Mouse (Mus musculus): Measurements from ENCODE around the gene Bzw1. TPM values are rescaled to one million over a fixed set of nuclear protein-coding genes. Genes with fewer than 3 reads are reported as not detected.

Bzw1 gene
- polyA plus RNA-seq (2014; fragmentation: Nextera tagmentation; extraction: Ambion mirVana) = 545 and 568 TPM in 2 replicates

- Histone ChIP-seq H3K4me3 (ENCODE audit: low read depth, low read length) (peak within 1 kb of the TSS; percentile 94), H3K36me3 (ENCODE audit: control insufficient read depth, insufficient read depth, low read length) (peaks cover 10% of the 10 kb centered on the region), H3K9me3 (ENCODE audit: control insufficient read depth, low read length) (no peaks in the 10 kb centered on the region), H3K27ac (ENCODE audit: low read depth, low read length) (peak within 1 kb of the TSS; percentile 95), H3K27me3 (ENCODE audit: control insufficient read depth, insufficient read depth, low read length) (no peaks in the 10 kb centered on the region), H3K4me2 (replicated peaks; ENCODE audit: low read depth, low read length) (peak within 1 kb of the TSS; percentile 72), H3K9ac (ENCODE audit: low read depth, low read length) (peak within 1 kb of the TSS; percentile 96), H3K4me1 (replicated peaks; ENCODE audit: control insufficient read depth, insufficient read depth, low read length) (peaks cover 3% of the 10 kb centered on the region)
- peak; percentile 99 for ATAC-seq (ENCODE audit: low FRiP score)
- WGBS = under 1% methylated on average over 42 of the region's 61 CpGs
- peak; percentile 94 for DNase-seq (ENCODE audit: low spot score)
Measured at GRCm38 (mm10) chr1:58392652-58393283, at the start of gene Bzw1. Gene Bzw1 (plus strand): TSS chr1:58392898.

GRCm38 (mm10) chr1:58343861-58344260 is 48.8 kb upstream of the Bzw1 start:
- H3K4me1 ChIP-seq (replicated peaks; ENCODE audit: control insufficient read depth, insufficient read depth, low read length) = no peaks in the 10 kb centered on the region
- 88% methylated on average over 4 of the region's 4 CpGs for WGBS
- no peak for ATAC-seq (ENCODE audit: low FRiP score)
- no peak overlapping the region for H3K9ac ChIP-seq (ENCODE audit: low read depth, low read length)
- no peak overlapping the region for H3K4me3 ChIP-seq (ENCODE audit: low read depth, low read length)
- H3K9me3 ChIP-seq (ENCODE audit: control insufficient read depth, low read length) = no peaks in the 10 kb centered on the region
- no peak for DNase-seq (ENCODE audit: low spot score)
- no peaks in the 10 kb centered on the region for H3K36me3 ChIP-seq (ENCODE audit: control insufficient read depth, insufficient read depth, low read length)
- H3K27ac ChIP-seq (ENCODE audit: low read depth, low read length) = no peak overlapping the region
- no peak overlapping the region for H3K4me2 ChIP-seq (replicated peaks; ENCODE audit: low read depth, low read length)
- no peaks in the 10 kb centered on the region for H3K27me3 ChIP-seq (ENCODE audit: control insufficient read depth, insufficient read depth, low read length)

GRCm38 (mm10) chr1:58344570-58344969 is 48.1 kb upstream of the Bzw1 start:
- no peak overlapping the region for H3K4me2 ChIP-seq (replicated peaks; ENCODE audit: low read depth, low read length)
- no peaks in the 10 kb centered on the region for H3K9me3 ChIP-seq (ENCODE audit: control insufficient read depth, low read length)
- no peaks in the 10 kb centered on the region for H3K36me3 ChIP-seq (ENCODE audit: control insufficient read depth, insufficient read depth, low read length)
- H3K27ac ChIP-seq (ENCODE audit: low read depth, low read length) = no peak overlapping the region
- H3K4me1 ChIP-seq (replicated peaks; ENCODE audit: control insufficient read depth, insufficient read depth, low read length) = no peaks in the 10 kb centered on the region
- WGBS = 77% methylated on average over 5 of the region's 5 CpGs
- H3K9ac ChIP-seq (ENCODE audit: low read depth, low read length) = no peak overlapping the region
- DNase-seq (ENCODE audit: low spot score) (no peak), ATAC-seq (ENCODE audit: low FRiP score) (no peak)
- no peaks in the 10 kb centered on the region for H3K27me3 ChIP-seq (ENCODE audit: control insufficient read depth, insufficient read depth, low read length)
- no peak overlapping the region for H3K4me3 ChIP-seq (ENCODE audit: low read depth, low read length)

GRCm38 (mm10) chr1:58346159-58346558 is 46.5 kb upstream of the Bzw1 start:
- no peaks in the 10 kb centered on the region for H3K9me3 ChIP-seq (ENCODE audit: control insufficient read depth, low read length)
- no peak for DNase-seq (ENCODE audit: low spot score)
- WGBS = 94% methylated on average over 14 of the region's 14 CpGs
- H3K4me3 ChIP-seq (ENCODE audit: low read depth, low read length) = no peak overlapping the region
- H3K27me3 ChIP-seq (ENCODE audit: control insufficient read depth, insufficient read depth, low read length) = no peaks in the 10 kb centered on the region
- H3K36me3 ChIP-seq (ENCODE audit: control insufficient read depth, insufficient read depth, low read length) = no peaks in the 10 kb centered on the region
- no peak overlapping the region for H3K27ac ChIP-seq (ENCODE audit: low read depth, low read length)
- no peak overlapping the region for H3K9ac ChIP-seq (ENCODE audit: low read depth, low read length)
- H3K4me1 ChIP-seq (replicated peaks; ENCODE audit: control insufficient read depth, insufficient read depth, low read length) = no peaks in the 10 kb centered on the region
- ATAC-seq (ENCODE audit: low FRiP score) = no peak
- H3K4me2 ChIP-seq (replicated peaks; ENCODE audit: low read depth, low read length) = no peak overlapping the region

GRCm38 (mm10) chr1:58348712-58349111 is 44.0 kb upstream of the Bzw1 start:
- Histone ChIP-seq H3K9ac (ENCODE audit: low read depth, low read length) (no peak overlapping the region), H3K36me3 (ENCODE audit: control insufficient read depth, insufficient read depth, low read length) (no peaks in the 10 kb centered on the region), H3K27ac (ENCODE audit: low read depth, low read length) (no peak overlapping the region), H3K4me3 (ENCODE audit: low read depth, low read length) (no peak overlapping the region), H3K9me3 (ENCODE audit: control insufficient read depth, low read length) (no peaks in the 10 kb centered on the region), H3K4me1 (replicated peaks; ENCODE audit: control insufficient read depth, insufficient read depth, low read length) (no peaks in the 10 kb centered on the region), H3K27me3 (ENCODE audit: control insufficient read depth, insufficient read depth, low read length) (no peaks in the 10 kb centered on the region), H3K4me2 (replicated peaks; ENCODE audit: low read depth, low read length) (no peak overlapping the region)
- DNase-seq (ENCODE audit: low spot score) = no peak
- ATAC-seq (ENCODE audit: low FRiP score) = no peak
- WGBS = 82% methylated on average over 6 of the region's 6 CpGs

GRCm38 (mm10) chr1:58353238-58353893 is 39.3 kb upstream of the Bzw1 start:
- no peak for ATAC-seq (ENCODE audit: low FRiP score)
- H3K4me1 ChIP-seq (replicated peaks; ENCODE audit: control insufficient read depth, insufficient read depth, low read length) = no peaks in the 10 kb centered on the region
- no peak overlapping the region for H3K4me3 ChIP-seq (ENCODE audit: low read depth, low read length)
- H3K27ac ChIP-seq (ENCODE audit: low read depth, low read length) = no peak overlapping the region
- no peaks in the 10 kb centered on the region for H3K27me3 ChIP-seq (ENCODE audit: control insufficient read depth, insufficient read depth, low read length)
- H3K9ac ChIP-seq (ENCODE audit: low read depth, low read length) = no peak overlapping the region
- DNase-seq (ENCODE audit: low spot score) = no peak
- no peak overlapping the region for H3K4me2 ChIP-seq (replicated peaks; ENCODE audit: low read depth, low read length)
- WGBS = 72% methylated on average over 4 of the region's 4 CpGs
- H3K9me3 ChIP-seq (ENCODE audit: control insufficient read depth, low read length) = no peaks in the 10 kb centered on the region
- no peaks in the 10 kb centered on the region for H3K36me3 ChIP-seq (ENCODE audit: control insufficient read depth, insufficient read depth, low read length)

- no peak overlapping the region for H3K9ac ChIP-seq (ENCODE audit: low read depth, low read length)
- no peak for DNase-seq (ENCODE audit: low spot score)
- H3K4me1 ChIP-seq (replicated peaks; ENCODE audit: control insufficient read depth, insufficient read depth, low read length) = no peaks in the 10 kb centered on the region
- H3K4me2 ChIP-seq (replicated peaks; ENCODE audit: low read depth, low read length) = no peak overlapping the region
- no peaks in the 10 kb centered on the region for H3K36me3 ChIP-seq (ENCODE audit: control insufficient read depth, insufficient read depth, low read length)
- WGBS = 84% methylated on average over 19 of the region's 19 CpGs
- H3K9me3 ChIP-seq (ENCODE audit: control insufficient read depth, low read length) = no peaks in the 10 kb centered on the region
- no peaks in the 10 kb centered on the region for H3K27me3 ChIP-seq (ENCODE audit: control insufficient read depth, insufficient read depth, low read length)
- no peak overlapping the region for H3K27ac ChIP-seq (ENCODE audit: low read depth, low read length)
- no peak for ATAC-seq (ENCODE audit: low FRiP score)
- H3K4me3 ChIP-seq (ENCODE audit: low read depth, low read length) = no peak overlapping the region
Measured at GRCm38 (mm10) chr1:58358958-58359901, 33.5 kb upstream of the Bzw1 start.

- Histone ChIP-seq H3K4me1 (replicated peaks; ENCODE audit: control insufficient read depth, insufficient read depth, low read length) (no peaks in the 10 kb centered on the region), H3K27ac (ENCODE audit: low read depth, low read length) (no peak overlapping the region), H3K36me3 (ENCODE audit: control insufficient read depth, insufficient read depth, low read length) (no peaks in the 10 kb centered on the region), H3K4me3 (ENCODE audit: low read depth, low read length) (no peak overlapping the region), H3K9ac (ENCODE audit: low read depth, low read length) (no peak overlapping the region), H3K9me3 (ENCODE audit: control insufficient read depth, low read length) (no peaks in the 10 kb centered on the region), H3K4me2 (replicated peaks; ENCODE audit: low read depth, low read length) (no peak overlapping the region), H3K27me3 (ENCODE audit: control insufficient read depth, insufficient read depth, low read length) (no peaks in the 10 kb centered on the region)
- ATAC-seq (ENCODE audit: low FRiP score) (no peak), DNase-seq (ENCODE audit: low spot score) (no peak)
- 67% methylated on average over 4 of the region's 4 CpGs for WGBS
Measured at GRCm38 (mm10) chr1:58362296-58362695, 30.4 kb upstream of the Bzw1 start.

Data from hindbrain, embryonic 11.5 days (tissue).